Comparison of ENCODE assay signal across 19 mouse cellular contexts in the genomic region with DNA sequence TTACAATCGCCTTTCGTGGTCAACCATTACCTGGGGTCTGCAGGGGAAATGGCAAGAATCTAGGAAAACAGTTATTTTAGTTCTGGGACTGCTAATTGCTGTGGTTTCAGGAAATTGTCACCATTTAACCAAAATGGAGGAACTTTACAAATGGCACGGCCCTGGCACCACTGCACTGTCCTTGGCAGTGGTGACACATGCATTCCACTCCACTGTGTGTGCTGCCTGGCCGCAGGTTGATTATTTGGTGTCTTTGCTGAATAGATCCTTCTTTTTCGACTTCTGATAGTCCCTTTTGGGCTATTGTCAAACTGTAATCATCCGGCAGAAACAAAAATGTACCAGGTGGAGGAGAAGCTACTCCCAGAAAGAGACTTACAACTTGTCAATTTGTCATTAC.
"Had no signal": no experiment of that assay in that cellular context is flagged by ENCODE, and none has a peak within 500 bp of the region (broad histone marks: within the 10 kb centered on the region; RNA-seq: fewer than 3 reads in every experiment).

No protein-coding gene starts in this region.

- H3K27me3 ChIP-seq: lung, embryonic 15.5 days; midbrain, embryonic 12.5 days; neural tube, embryonic 13.5 days; neural tube, embryonic 15.5 days; stomach, embryonic 15.5 days had no signal

- H3K9ac ChIP-seq: liver, postnatal 0 days; lung, embryonic 15.5 days; midbrain, embryonic 12.5 days; neural tube, embryonic 13.5 days; neural tube, embryonic 15.5 days; stomach, embryonic 15.5 days had no signal

- H3K9me3 ChIP-seq: lung, embryonic 15.5 days; midbrain, embryonic 10.5 days; midbrain, embryonic 12.5 days; stomach, embryonic 15.5 days had no signal

- H3K4me1 ChIP-seq: lung, embryonic 15.5 days; midbrain, embryonic 10.5 days; midbrain, embryonic 12.5 days; neural tube, embryonic 13.5 days; stomach, embryonic 15.5 days had no signal

- ATAC-seq: liver, postnatal 0 days; lung, postnatal 0 days; midbrain, embryonic 16.5 days had no signal

- DNase-seq: liver, postnatal 0 days; lung, adult 2 months; lung, postnatal 14 days; lung, postnatal 4 days; midbrain, embryonic 14.5 days; right cerebral cortex, postnatal 14 days; thymus, adult 2 months; thymus, postnatal 25 days; thymus, postnatal 4 days had no signal

- H3K4me3 ChIP-seq: lung, embryonic 15.5 days; midbrain, embryonic 10.5 days; midbrain, embryonic 12.5 days; myocyte; neural tube, embryonic 13.5 days; neural tube, embryonic 15.5 days; stomach, embryonic 15.5 days had no signal

- H3K36me3 ChIP-seq: lung, embryonic 15.5 days; midbrain, embryonic 10.5 days; midbrain, embryonic 12.5 days; neural tube, embryonic 13.5 days; neural tube, embryonic 15.5 days; stomach, embryonic 15.5 days had no signal

- H3K27ac ChIP-seq: lung, embryonic 15.5 days; midbrain, embryonic 10.5 days; midbrain, embryonic 12.5 days; neural tube, embryonic 13.5 days; neural tube, embryonic 15.5 days; stomach, embryonic 15.5 days; stomach, postnatal 0 days had no signal

- H3K4me2 ChIP-seq: lung, embryonic 15.5 days; midbrain, embryonic 12.5 days; neural tube, embryonic 13.5 days; neural tube, embryonic 15.5 days; stomach, embryonic 15.5 days had no signal
